ENCODE assay signal across 12 mouse cellular contexts in genomic region chr10:4503251-4503650, GRCm38 (mm10). TPM values are rescaled to one million over a fixed set of nuclear protein-coding genes. Genes with fewer than 3 reads are reported as not detected.
"Had no signal": no experiment of that assay in that cellular context is flagged by ENCODE, and none has a peak within 500 bp of the region (broad histone marks: within the 10 kb centered on the region; RNA-seq: fewer than 3 reads in every experiment).

No protein-coding gene starts in this region.

- DNase-seq: lung, adult 2 months; lung, postnatal 14 days; retina, postnatal 1 day; right cerebral cortex, postnatal 4 days; spleen, adult 18-20 months; thymus, adult 2 months; thymus, postnatal 25 days had no signal

RNA-seq across cellular contexts. Expression of gene Ccdc170, which starts 20.9 kb away (rescaled TPM):
- polyA plus RNA-seq: intestine, embryonic 16.5 days; liver, embryonic 11.5 days; liver, embryonic 15.5 days; macrophage; stomach, embryonic 14.5 days had no signal
